Mouse (Mus musculus) neural tube, embryonic 13.5 days (tissue): ENCODE data around the gene Gm17720. TPM values are rescaled to one million over a fixed set of nuclear protein-coding genes. Genes with fewer than 3 reads are reported as not detected.

ENCODE experiments used
- ATAC-seq: fragments of 200-750 bp; cut with Nextera tagmentation; 2 replicates; pipeline ENCODE4 v1.8.0; 2017; ENCODE audit warnings: low read depth, mild to moderate bottlenecking, moderate TSS enrichment, moderate library complexity
- H3K27ac ChIP-seq: fragments of 300-500 bp; sonication (generic); replicated peaks from 2 replicates; pipeline ENCODE4 v1.5.1; 2015; ENCODE audit warnings: moderate library complexity, mild to moderate bottlenecking, inconsistent platforms
- H3K27me3 ChIP-seq: fragments of 300-500 bp; sonication (generic); 2 replicates; pipeline ENCODE4 v1.6.1; 2015; ENCODE audit warnings: mild to moderate bottlenecking, inconsistent platforms
- H3K36me3 ChIP-seq: fragments of 300-500 bp; sonication (generic); 2 replicates; pipeline ENCODE4 v1.6.1; 2015; ENCODE audit warnings: mild to moderate bottlenecking, inconsistent platforms
- H3K4me1 ChIP-seq: fragments of 300-500 bp; sonication (generic); replicated peaks from 2 replicates; pipeline ENCODE4 v1.6.1; 2015; ENCODE audit warnings: inconsistent platforms
- H3K4me2 ChIP-seq: fragments of 300-500 bp; sonication (generic); 2 replicates; pipeline ENCODE4 v1.6.1; 2015; ENCODE audit warnings: inconsistent platforms, mild to moderate bottlenecking, moderate library complexity
- H3K4me3 ChIP-seq: fragments of 300-500 bp; sonication (generic); 2 replicates; pipeline ENCODE4 v1.5.1; 2015; ENCODE audit warnings: mild to moderate bottlenecking, inconsistent platforms
- H3K9ac ChIP-seq: fragments of 300-500 bp; sonication (generic); 2 replicates; pipeline ENCODE4 v1.6.1; 2015; ENCODE audit warnings: moderate library complexity, mild to moderate bottlenecking, inconsistent platforms
- H3K9me3 ChIP-seq: fragments of 300-500 bp; sonication (generic); 2 replicates; pipeline ENCODE4 v1.6.1; 2016; ENCODE audit warnings: inconsistent platforms
- WGBS: fragments of 180-500 bp; shearing (Covaris S2); methylation state at CpG from one replicate; pipeline ENCODE4 v1.1.7; 2015; 5-methylcytosine and 5-hydroxymethylcytosine counted together
- polyA plus RNA-seq: library from polyadenylated mRNA; unstranded; fragments of >200 nt; fragmentation: Nextera tagmentation; extraction: Ambion mirVana; gene quantifications from 2 replicates; pipeline ENCODE4 v1.2.1, GENCODE M21; 2015

Gm17720 gene
- polyA plus RNA-seq, result not detected in 2 replicates

GRCm38 (mm10) chr8:110102653-110103052 is at the start of gene Gm17720:
Gene Gm17720 (minus strand): TSS chr8:110102753.
- no peak within 1 kb of the TSS for H3K27ac ChIP-seq
- 84% methylated on average over 3 of the region's 3 CpGs for WGBS
- no peaks in the 10 kb centered on the region for H3K4me1 ChIP-seq
- no peaks in the 10 kb centered on the region for H3K9me3 ChIP-seq
- H3K36me3 ChIP-seq, result no peaks in the 10 kb centered on the region
- no peak within 1 kb of the TSS for H3K4me2 ChIP-seq
- no peaks in the 10 kb centered on the region for H3K27me3 ChIP-seq
- no peak for ATAC-seq
- H3K9ac ChIP-seq, result no peak within 1 kb of the TSS
- H3K4me3 ChIP-seq, result no peak within 1 kb of the TSS

DNA sequence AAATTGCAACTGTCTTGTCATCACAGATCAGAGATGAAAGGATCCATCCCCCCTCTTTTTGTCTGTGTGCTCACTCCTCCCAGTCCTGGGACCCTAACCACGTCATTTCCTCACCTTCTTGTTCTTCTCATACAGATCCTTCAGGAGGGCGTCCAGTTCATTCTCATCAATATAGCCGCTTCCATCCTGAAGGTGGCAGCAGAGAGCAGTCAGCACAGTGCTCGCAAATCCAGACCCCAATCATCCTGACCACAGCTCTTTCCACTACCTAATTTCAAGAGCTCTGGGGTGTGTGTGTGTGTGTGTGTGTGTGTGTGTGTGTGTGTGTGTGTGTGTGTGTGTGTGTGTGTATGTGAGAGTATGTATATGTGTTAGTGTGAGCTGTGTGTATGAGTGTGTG is 43.0 kb upstream of the Gm17720 start:
- Histone ChIP-seq H3K9me3 (no peaks in the 10 kb centered on the region), H3K36me3 (no peaks in the 10 kb centered on the region), H3K4me1 (no peaks in the 10 kb centered on the region), H3K4me3 (no peak overlapping the region), H3K27me3 (no peaks in the 10 kb centered on the region), H3K9ac (no peak overlapping the region), H3K4me2 (no peak overlapping the region), H3K27ac (no peak overlapping the region)
- ATAC-seq, result peak; percentile 59; the same call in 1 of the 2 replicates
- WGBS, result 2% methylated on average over 4 of the region's 4 CpGs

GRCm38 (mm10) chr8:110140770-110141169 is 38.2 kb upstream of the Gm17720 start:
- ATAC-seq, result no peak
- Histone ChIP-seq H3K27me3 (no peaks in the 10 kb centered on the region), H3K36me3 (no peaks in the 10 kb centered on the region), H3K27ac (no peak overlapping the region), H3K9me3 (no peaks in the 10 kb centered on the region), H3K4me2 (no peak overlapping the region), H3K4me3 (no peak overlapping the region), H3K9ac (no peak overlapping the region), H3K4me1 (no peaks in the 10 kb centered on the region)
- 74% methylated on average over 4 of the region's 4 CpGs for WGBS

DNA sequence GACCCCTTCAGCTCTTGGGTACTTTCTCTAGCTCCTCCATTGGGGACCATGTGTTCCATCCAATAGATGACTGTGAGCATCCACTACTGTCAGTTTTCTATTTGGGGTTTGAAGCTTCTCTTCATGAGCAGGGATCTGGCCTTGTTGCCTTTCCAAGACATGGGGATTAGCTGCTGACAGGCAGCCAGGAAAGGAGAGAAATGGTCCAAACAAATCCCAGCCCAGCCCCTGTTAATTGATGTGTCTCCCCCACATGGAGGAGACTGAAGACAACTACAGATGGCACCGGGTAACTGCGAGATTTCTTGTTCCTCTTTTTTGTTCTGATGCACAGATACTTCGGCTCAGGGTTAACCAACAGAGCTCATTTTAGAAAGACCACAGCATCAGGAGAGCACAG is 37.6 kb upstream of the Gm17720 start:
- Histone ChIP-seq H3K9me3 (no peaks in the 10 kb centered on the region), H3K27ac (no peak overlapping the region), H3K36me3 (no peaks in the 10 kb centered on the region), H3K9ac (no peak overlapping the region), H3K4me3 (no peak overlapping the region), H3K27me3 (no peaks in the 10 kb centered on the region), H3K4me2 (no peak overlapping the region), H3K4me1 (no peaks in the 10 kb centered on the region)
- WGBS, result 82% methylated on average over 3 of the region's 3 CpGs
- ATAC-seq, result no peak

DNA sequence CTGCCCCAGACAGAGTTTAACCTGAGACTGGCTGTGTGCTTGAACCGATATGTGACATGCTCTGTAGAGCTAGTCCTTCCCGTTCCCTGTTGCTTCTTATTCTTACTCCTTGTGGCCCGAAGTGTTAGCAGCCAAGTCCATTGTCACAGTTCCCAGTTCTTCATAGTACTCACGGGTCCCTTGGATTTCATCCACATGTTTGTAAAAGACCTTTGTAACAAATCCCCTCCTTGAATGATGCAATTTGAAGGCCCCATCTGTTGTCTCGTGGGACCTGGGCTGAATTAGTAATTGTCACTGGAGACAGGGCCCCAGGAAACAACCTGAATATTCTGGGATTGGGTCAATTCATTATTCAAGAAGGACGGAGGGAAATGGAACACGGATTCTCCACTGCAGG is 33.0 kb upstream of the Gm17720 start:
- Histone ChIP-seq H3K9me3 (no peaks in the 10 kb centered on the region), H3K27ac (no peak overlapping the region), H3K9ac (no peak overlapping the region), H3K4me3 (no peak overlapping the region), H3K36me3 (no peaks in the 10 kb centered on the region), H3K4me2 (no peak overlapping the region), H3K27me3 (no peaks in the 10 kb centered on the region), H3K4me1 (no peaks in the 10 kb centered on the region)
- ATAC-seq, result no peak
- 65% methylated on average over 7 of the region's 7 CpGs for WGBS

GRCm38 (mm10) chr8:110134236-110134635 is 31.7 kb upstream of the Gm17720 start:
- Histone ChIP-seq H3K4me3 (no peak overlapping the region), H3K4me2 (no peak overlapping the region), H3K4me1 (no peaks in the 10 kb centered on the region), H3K9ac (no peak overlapping the region), H3K9me3 (no peaks in the 10 kb centered on the region), H3K36me3 (no peaks in the 10 kb centered on the region), H3K27ac (no peak overlapping the region), H3K27me3 (no peaks in the 10 kb centered on the region)
- WGBS, result 91% methylated on average over 8 of the region's 8 CpGs
- ATAC-seq, result no peak

DNA sequence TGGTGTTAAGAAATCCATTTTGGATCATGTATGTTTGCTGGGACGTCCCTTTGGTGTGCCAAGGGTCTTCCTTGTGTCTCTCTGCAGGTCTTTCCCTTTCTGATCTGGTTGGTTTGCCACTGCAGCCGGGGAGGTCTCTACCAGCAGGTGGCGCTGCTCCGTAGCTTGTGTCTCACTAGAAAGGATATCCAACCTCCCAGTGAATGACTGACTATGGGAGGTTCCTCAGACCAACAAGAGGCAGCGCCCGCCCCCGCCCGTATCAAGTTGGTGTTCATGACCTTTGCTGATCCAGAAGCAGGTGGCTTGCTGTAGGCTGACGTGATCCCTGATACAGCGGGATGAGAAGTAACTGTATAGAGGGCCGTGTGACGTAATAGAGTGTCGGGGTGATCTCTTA is 28.0 kb upstream of the Gm17720 start:
- H3K4me2 ChIP-seq, result peak overlapping the region; percentile 26; the same call in 1 of the 2 replicates
- WGBS, result 25% methylated on average over 13 of the region's 13 CpGs

DNA sequence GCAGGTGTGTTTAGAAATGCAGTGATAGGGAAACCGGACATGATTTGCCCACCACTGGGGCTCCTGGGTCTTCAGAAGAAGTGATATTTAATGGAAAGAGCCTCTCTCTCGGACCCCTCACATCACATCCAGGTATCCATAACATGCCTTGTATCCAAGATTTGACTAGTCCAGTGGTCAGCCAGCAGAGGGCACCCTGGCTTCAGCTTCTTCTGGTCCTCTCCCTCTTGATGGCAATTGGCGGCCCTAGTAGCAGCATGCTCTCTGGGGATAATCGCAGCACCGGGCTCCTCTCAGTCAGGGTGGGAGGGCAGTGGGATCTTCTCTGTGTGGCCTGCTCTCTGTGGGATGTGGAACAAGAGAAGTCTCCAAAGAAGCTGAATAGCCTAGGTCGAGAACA is 17.2 kb upstream of the Gm17720 start:
- H3K4me3 ChIP-seq, result no peak overlapping the region
- no peak overlapping the region for H3K4me2 ChIP-seq
- no peaks in the 10 kb centered on the region for H3K36me3 ChIP-seq
- no peak overlapping the region for H3K9ac ChIP-seq
- H3K27me3 ChIP-seq, result no peaks in the 10 kb centered on the region
- ATAC-seq, result no peak
- H3K4me1 ChIP-seq, result no peaks in the 10 kb centered on the region
- no peak overlapping the region for H3K27ac ChIP-seq
- 43% methylated on average over 6 of the region's 6 CpGs for WGBS
- no peaks in the 10 kb centered on the region for H3K9me3 ChIP-seq

More for the DNA sequence above, 28.0 kb upstream of the Gm17720 start:
- no peak; the same call in 1 of the 2 replicates for ATAC-seq
- H3K9me3 ChIP-seq, result no peaks in the 10 kb centered on the region
- H3K36me3 ChIP-seq, result no peaks in the 10 kb centered on the region
- no peaks in the 10 kb centered on the region; the same call in 1 of the 2 replicates for H3K27me3 ChIP-seq
- no peak overlapping the region for H3K4me3 ChIP-seq
- H3K4me1 ChIP-seq, result no peaks in the 10 kb centered on the region
- H3K9ac ChIP-seq, result no peak overlapping the region
- H3K27ac ChIP-seq, result no peak overlapping the region

DNA sequence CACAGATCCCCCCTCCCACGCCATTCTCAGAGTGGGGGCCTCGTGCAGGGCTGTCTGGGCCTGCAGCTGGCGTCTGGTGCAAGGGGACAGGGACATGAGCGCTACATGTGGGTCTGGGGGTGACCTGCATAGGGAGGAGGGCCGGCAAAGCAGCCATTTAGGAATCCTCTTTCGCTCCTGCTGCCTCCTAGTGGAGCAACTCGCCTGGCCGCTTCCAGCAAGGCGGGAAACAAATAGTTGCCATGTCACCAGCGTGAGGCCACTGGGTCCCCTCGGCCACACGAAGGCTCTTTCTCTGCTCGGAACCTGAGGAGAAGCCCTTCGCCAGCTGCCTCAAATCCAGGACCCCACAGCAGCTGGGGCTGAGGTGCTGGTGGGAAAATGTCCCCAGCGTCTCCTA is 877 bp downstream of the Gm17720 start:
- H3K9me3 ChIP-seq, result no peaks in the 10 kb centered on the region
- H3K9ac ChIP-seq, result no peak overlapping the region
- H3K27ac ChIP-seq, result no peak overlapping the region
- H3K36me3 ChIP-seq, result no peaks in the 10 kb centered on the region
- H3K4me1 ChIP-seq, result no peaks in the 10 kb centered on the region
- no peak overlapping the region for H3K4me2 ChIP-seq
- H3K27me3 ChIP-seq, result no peaks in the 10 kb centered on the region
- ATAC-seq, result no peak
- H3K4me3 ChIP-seq, result no peak overlapping the region
- 85% methylated on average over 15 of the region's 15 CpGs for WGBS

- 83% methylated on average over 12 of the region's 12 CpGs for WGBS
- ATAC-seq, result no peak
Observed at GRCm38 (mm10) chr8:110100907-110101306, 1.6 kb downstream of the Gm17720 start, which contains the start of gene Gm21964. Gene Gm21964 (plus strand): TSS chr8:110101207.

DNA sequence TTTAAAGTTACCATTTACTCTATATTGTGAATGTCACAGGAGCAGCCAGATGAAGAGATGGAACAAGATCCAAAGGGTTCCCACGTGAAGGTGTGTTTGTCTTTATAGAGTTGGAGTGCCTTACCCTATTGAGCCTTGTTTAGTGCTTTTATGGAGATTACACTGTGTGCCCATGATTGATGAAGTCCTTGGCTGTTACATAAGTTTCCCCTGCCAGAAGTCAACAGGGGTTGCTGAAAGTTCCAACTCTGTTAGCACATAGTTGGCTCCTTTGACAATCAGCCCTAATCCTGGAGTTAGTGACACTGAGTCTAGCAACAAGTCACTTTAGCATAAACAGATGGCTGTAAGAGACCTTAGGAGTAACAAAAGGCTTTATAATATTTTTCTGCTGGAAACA is 10.7 kb downstream of the Gm17720 start:
- Histone ChIP-seq H3K4me3 (no peak overlapping the region), H3K27me3 (no peaks in the 10 kb centered on the region), H3K36me3 (peaks cover 44% of the 10 kb centered on the region), H3K9ac (no peak overlapping the region), H3K4me2 (no peak overlapping the region), H3K27ac (no peak overlapping the region), H3K4me1 (no peaks in the 10 kb centered on the region), H3K9me3 (peaks cover 17% of the 10 kb centered on the region)
- 49% methylated on average over 1 of the region's 1 CpGs for WGBS
- ATAC-seq, result no peak

More at GRCm38 (mm10) chr8:110100907-110101306, 1.6 kb downstream of the Gm17720 start, which contains the start of gene Gm21964:
- Histone ChIP-seq H3K4me2 (no peak within 1 kb of the TSS), H3K9ac (no peak within 1 kb of the TSS), H3K9me3 (no peaks in the 10 kb centered on the region), H3K27me3 (no peaks in the 10 kb centered on the region), H3K27ac (no peak within 1 kb of the TSS), H3K4me3 (no peak within 1 kb of the TSS), H3K4me1 (no peaks in the 10 kb centered on the region), H3K36me3 (no peaks in the 10 kb centered on the region)

DNA sequence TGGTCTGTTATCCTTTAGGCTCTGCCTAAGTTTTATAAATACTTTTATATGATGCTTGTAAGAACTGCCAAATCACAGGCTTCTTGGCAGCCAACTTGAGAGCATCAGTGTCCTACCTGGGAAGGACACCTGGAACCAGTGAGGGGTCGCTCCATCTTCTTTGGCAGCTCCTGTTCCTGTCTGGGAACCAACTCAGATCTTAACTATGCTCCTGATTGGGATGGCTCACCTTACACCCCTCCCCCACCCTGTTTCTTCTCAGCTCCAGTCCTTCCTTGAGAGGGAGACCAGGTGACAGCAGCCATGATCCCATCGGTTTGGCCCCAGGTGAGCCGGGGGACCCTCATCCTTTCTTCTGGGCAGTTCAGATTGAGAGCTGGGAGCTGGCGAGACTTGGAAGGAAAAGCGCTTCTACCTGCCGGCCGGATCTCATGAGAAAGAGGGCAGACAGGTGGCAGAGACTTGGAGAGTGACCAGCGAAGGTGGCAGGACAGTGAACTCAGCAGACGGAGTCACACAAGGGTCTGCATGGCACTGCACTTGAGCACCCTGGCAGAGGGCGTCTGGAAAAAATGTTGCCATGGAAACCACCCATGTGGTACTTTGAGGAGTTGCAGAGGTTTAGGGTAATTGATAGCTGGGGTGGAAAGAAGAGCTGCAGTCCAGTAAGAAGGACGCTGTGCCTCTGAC is 20.0 kb downstream of the Gm17720 start:
- 78% methylated on average over 11 of the region's 11 CpGs for WGBS
- H3K4me3 ChIP-seq, result no peak overlapping the region
- no peak overlapping the region for H3K9ac ChIP-seq
- H3K27ac ChIP-seq, result no peak overlapping the region
- no peak overlapping the region for H3K4me2 ChIP-seq
- ATAC-seq, result no peak
- 0 out of 2 replicates have a peak, but pooled peaks cover 2% of the 10 kb centered on the region for H3K9me3 ChIP-seq
- peaks cover 24% of the 10 kb centered on the region for H3K4me1 ChIP-seq
- no peaks in the 10 kb centered on the region for H3K27me3 ChIP-seq
- H3K36me3 ChIP-seq, result peaks cover 48% of the 10 kb centered on the region
